Mouse (Mus musculus) midbrain, embryonic 15.5 days (tissue): ENCODE data around the gene Lca5. TPM values are rescaled to one million over a fixed set of nuclear protein-coding genes. Genes with fewer than 3 reads are reported as not detected.

Source experiments
- ATAC-seq: fragments of 200-750 bp; cut with Nextera tagmentation; replicated peaks from 2 replicates; pipeline ENCODE4 v1.8.0; 2017; ENCODE audit warnings: moderate TSS enrichment
- H3K27ac ChIP-seq: fragments of 300-500 bp; sonication (generic); 2 replicates; pipeline ENCODE4 v1.5.1; 2015; ENCODE audit warnings: mild to moderate bottlenecking, inconsistent platforms
- H3K27me3 ChIP-seq: fragments of 300-500 bp; sonication (generic); replicated peaks from 2 replicates; pipeline ENCODE4 v1.6.1; 2015; ENCODE audit warnings: inconsistent platforms
- H3K36me3 ChIP-seq: fragments of 300-500 bp; sonication (generic); replicated peaks from 2 replicates; pipeline ENCODE4 v1.6.1; 2015; ENCODE audit warnings: inconsistent platforms
- H3K4me1 ChIP-seq: fragments of 300-500 bp; sonication (generic); 2 replicates; pipeline ENCODE4 v1.6.1; 2015; ENCODE audit warnings: inconsistent platforms
- H3K4me2 ChIP-seq: fragments of 300-500 bp; sonication (generic); 2 replicates; pipeline ENCODE4 v1.6.1; 2015; ENCODE audit warnings: inconsistent platforms, mild to moderate bottlenecking, moderate library complexity
- H3K4me3 ChIP-seq: fragments of 300-500 bp; sonication (generic); 2 replicates; pipeline ENCODE4 v1.5.1; 2015; ENCODE audit warnings: mild to moderate bottlenecking, inconsistent platforms
- H3K9ac ChIP-seq: fragments of 300-500 bp; sonication (generic); 2 replicates; pipeline ENCODE4 v1.6.1; 2015; ENCODE audit warnings: mild to moderate bottlenecking, inconsistent platforms
- H3K9me3 ChIP-seq: fragments of 300-500 bp; sonication (generic); 2 replicates; pipeline ENCODE4 v1.6.1; 2016; ENCODE audit warnings: inconsistent platforms
- WGBS: fragments of 180-500 bp; shearing (Covaris S2); methylation state at CpG from one replicate; pipeline ENCODE4 v1.1.7; 2015; ENCODE audit warnings: mixed read lengths; 5-methylcytosine and 5-hydroxymethylcytosine counted together
- polyA plus RNA-seq: library from polyadenylated mRNA; unstranded; fragments of >200 nt; fragmentation: Nextera tagmentation; extraction: Ambion mirVana; gene quantifications from 2 replicates; pipeline ENCODE4 v1.2.1, GENCODE M21; 2015

Gene Lca5
- polyA plus RNA-seq, 1 experiment from 2014 or later, result 15.6 TPM

DNA sequence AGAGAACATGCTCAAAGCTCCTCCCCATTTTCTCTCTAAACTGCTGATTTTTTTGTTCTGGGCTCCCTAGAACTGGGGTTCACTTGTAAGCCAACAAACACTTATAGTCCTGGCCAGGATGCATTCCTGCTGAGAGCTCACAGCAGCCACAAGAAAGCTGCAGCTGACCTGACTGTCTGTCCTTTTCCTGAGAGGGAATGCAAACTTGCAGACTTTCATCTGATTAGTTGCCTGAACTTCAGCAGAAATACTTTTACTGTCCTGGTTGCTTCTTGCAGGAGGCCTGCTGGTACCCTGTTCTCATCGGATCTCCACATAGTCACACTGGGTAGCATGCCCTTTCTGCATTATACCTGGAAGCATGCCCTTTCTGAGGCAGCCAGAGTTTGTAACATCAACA, 91.0 kb downstream of the Lca5 start:
- Histone ChIP-seq H3K27ac (no peak overlapping the region), H3K4me3 (no peak overlapping the region), H3K36me3 (no peaks in the 10 kb centered on the region), H3K9me3 (no peaks in the 10 kb centered on the region), H3K27me3 (no peaks in the 10 kb centered on the region), H3K4me2 (no peak overlapping the region), H3K9ac (no peak overlapping the region), H3K4me1 (peaks cover 12% of the 10 kb centered on the region)
- WGBS, result 14% methylated on average over 1 of the region's 1 CpGs
- ATAC-seq, result no peak

DNA sequence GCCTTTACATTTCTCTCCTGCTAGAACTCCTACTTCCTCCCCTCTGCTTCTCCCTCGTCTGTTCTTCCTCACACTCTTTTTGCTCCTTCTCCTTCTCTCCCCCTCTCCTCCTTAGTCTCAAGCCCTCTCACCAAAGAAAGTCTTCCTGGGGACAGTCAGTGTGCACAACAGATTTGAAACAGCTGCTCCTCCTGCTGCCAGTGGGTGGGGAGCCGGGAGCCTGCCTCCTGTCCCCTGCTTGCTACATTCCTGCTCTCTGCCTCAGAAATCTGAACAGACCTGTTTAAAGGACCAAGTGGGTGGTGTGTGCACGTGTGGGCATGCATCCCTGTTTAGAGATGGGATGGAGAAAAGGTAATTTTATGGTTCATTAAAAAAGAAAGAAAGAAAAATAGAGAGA, 91.4 kb downstream of the Lca5 start:
- Histone ChIP-seq H3K27ac (peak overlapping the region; percentile 12; the same call in 1 of the 2 replicates), H3K9ac (no peak overlapping the region), H3K9me3 (no peaks in the 10 kb centered on the region), H3K27me3 (no peaks in the 10 kb centered on the region), H3K4me3 (no peak overlapping the region), H3K4me1 (peaks cover 12% of the 10 kb centered on the region), H3K4me2 (no peak overlapping the region), H3K36me3 (no peaks in the 10 kb centered on the region)
- WGBS, result 2% methylated on average over 3 of the region's 3 CpGs
- no peak for ATAC-seq

- H3K4me2 ChIP-seq, result no peak overlapping the region
- no peaks in the 10 kb centered on the region for H3K36me3 ChIP-seq
- no peaks in the 10 kb centered on the region for H3K27me3 ChIP-seq
- H3K9me3 ChIP-seq, result no peaks in the 10 kb centered on the region
- H3K4me3 ChIP-seq, result no peak overlapping the region
- 86% methylated on average over 5 of the region's 5 CpGs for whole genome bisulfite sequencing
- ATAC-seq, result no peak
- no peak overlapping the region for H3K9ac ChIP-seq
- no peak overlapping the region for H3K27ac ChIP-seq
- H3K4me1 ChIP-seq, result peaks cover 12% of the 10 kb centered on the region
These were observed 93.4 kb downstream of the Lca5 start for GRCm38 (mm10) chr9:83347521-83347920.

- Histone ChIP-seq H3K27me3 (no peaks in the 10 kb centered on the region), H3K4me2 (no peak overlapping the region), H3K4me3 (no peak overlapping the region), H3K27ac (no peak overlapping the region), H3K9ac (no peak overlapping the region), H3K36me3 (no peaks in the 10 kb centered on the region), H3K9me3 (no peaks in the 10 kb centered on the region), H3K4me1 (no peaks in the 10 kb centered on the region)
- WGBS, result 89% methylated on average over 7 of the region's 7 CpGs
- no peak for ATAC-seq
These were observed 98.2 kb downstream of the Lca5 start for GRCm38 (mm10) chr9:83342491-83343370.

Other genes with a start within 250 kb of the Lca5 start
- gene Sh3bgrl2, start 107.2 kb upstream of the Lca5 start, polyA plus RNA-seq, result 7.7 and 8.8 TPM in 2 replicates